Mouse (Mus musculus): ENCODE results near the gene Rassf5.

Rassf5 gene

DNA sequence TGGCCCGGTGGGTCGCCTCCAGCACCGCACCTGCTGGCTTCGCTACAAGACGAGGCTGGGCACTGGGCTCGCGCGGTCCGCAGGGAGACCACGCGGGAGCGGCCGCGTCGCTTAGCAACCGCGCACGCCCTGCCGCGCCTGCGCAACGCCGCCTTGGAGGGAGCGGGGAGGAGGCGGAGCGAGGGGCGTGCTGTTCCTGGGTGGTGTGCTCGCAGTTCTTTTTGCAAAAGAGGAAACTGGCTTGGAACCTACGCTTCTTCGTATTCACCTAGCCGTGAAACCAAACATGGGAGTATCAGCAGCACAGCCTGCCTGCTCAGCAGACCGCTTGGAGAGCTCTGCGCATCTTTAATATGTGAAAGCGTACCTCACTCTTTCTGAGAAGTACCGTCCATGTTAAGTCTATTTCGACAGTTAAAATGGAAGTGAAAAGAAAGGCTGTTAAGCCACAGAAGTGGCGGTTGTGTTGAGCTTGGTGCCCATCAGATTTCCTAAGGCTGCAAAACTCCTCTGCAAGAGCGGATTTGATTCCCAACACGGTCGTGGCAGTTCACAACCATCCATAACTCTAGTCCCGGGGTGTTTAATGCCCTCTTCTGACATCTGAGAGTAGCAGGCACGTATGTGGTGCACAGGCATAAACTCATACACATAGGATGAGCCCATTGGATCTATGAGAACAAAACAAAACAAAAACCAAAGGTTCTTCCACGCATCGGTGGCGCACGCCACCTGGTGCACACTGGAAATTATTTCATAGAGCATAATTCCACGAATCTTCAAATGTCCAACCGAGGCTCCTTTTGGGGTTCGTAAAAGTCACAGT is 106.7 kb downstream of the Rassf5 start, which contains the start of gene Dyrk3:
Dyrk3 (minus strand) TSS at position 150 of the 826 bp plus-strand sequence.
- DNase-seq (ENCODE audit: low read depth, low spot score), result peak; percentile 79

DNA sequence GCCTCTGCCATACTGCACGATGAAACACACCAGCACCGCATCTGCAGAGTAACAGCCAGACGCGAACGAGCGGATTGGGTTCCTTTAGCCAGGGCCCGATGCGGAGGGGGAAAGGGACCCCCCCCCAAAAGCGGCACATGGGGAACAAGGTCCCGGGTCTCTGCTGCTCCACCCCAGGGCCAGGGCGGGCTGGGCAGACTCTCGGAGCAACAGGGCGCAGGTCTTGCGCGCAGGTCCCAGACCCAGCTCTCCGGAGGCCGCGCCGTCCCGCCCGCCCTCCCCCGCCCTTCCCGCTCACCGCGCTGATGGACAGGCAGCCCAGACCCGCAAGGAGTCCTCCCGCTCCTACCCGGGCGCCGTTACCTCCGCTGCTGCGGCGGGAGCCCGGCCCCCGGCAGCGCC is 107.3 kb downstream of the Rassf5 start:
- DNase-seq (ENCODE audit: low read depth, low spot score), result no peak

DNA sequence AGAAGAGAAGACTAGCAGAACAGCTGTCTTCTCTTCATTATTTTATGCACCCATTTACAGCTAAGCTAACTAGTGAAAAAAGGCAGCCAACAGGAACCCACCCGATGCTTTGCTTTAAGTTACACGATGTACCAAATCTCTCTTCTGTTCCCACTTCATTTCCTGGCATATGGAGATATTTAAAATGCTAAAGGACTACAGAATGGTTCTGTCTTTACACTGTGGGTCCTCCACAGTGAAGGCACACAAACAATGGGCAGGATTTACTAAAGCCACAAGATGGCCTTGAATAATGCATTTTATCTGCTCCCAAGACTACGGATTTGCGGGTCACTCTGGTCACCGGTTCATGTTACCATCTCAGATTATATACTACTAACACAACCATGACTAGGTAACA is 107.9 kb downstream of the Rassf5 start:
- DNase-seq (ENCODE audit: low read depth, low spot score), result no peak

DNA sequence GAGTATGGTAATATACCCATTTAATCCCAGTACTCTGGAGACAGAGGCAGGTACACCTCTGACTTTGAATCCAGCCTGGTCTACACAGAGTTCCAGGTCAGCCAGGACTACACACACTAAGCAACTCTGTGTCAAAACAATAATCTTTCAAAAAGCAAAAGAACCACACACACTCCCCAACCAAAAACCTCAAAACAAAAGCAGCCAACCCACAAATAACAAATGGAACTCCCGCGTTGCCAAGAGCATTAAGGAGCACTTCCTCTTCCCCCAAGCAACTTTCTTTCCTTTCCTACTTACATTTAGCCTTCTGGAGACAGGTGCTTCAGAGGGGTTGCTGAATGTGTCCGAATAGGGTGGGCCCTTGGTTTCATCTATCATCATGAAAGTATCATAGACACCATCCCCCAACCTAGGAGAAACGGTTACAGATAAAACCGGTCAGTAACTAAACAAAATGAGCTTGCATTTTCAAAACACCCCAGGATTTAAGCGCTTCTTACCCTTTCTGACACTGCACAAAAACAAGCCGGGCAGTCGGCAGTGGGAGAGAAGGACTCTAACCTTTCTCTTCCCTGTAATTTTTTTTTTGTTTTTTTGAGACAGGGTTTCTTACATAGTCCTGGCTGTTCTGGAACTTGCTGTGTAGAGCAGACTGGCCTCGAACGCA is 109.0 kb downstream of the Rassf5 start:
- no peak for DNase-seq (ENCODE audit: low read depth, low spot score)

DNA sequence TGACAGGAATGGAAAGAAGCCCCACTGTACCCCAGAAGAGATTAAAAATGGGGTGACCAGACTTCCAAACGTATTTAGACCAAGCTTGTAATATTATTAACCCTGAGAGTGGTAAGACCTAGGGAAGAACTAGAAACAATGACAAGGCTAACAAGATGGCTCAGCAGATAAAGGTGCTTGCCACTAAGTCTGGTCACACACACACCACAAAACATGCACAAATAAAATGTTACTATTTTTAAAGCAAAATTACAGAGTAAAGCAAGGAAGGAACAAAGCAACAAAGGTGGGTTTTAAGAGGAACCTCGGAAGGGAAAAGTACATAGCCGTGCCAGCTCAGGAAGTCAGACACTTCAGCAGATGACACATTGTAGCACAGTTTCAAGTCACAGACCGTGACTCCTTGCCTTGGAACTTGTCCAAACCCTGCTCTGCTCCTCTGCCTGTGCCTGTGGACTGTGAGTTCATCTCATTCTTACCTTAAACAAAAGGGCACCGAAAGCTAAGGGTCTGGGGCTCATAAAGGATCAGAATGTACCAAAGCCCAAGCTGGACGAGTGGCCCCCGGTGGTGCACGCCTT is 110.0 kb downstream of the Rassf5 start:
- DNase-seq (ENCODE audit: low read depth, low spot score), result no peak

DNA sequence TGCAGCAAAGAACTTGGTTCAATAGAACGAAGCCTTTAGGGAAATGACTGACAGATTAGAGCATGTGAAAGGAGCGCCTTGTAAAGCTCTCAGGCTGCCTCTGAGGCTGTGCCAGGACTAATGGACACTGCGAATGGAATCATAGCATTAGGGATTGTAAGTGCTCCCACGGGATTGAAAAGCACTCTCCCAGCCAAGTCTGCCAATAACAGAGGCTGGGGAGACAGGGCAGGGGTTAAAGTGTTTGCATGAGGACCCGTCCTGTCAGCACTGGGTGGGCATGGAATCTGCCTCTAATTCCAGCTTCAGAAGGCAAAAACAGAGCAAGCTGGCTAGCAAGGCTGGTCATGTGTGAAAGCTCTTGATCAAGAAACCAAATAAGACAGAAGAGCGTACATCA is 110.8 kb downstream of the Rassf5 start:
- no peak for DNase-seq (ENCODE audit: low read depth, low spot score)
